Mouse (Mus musculus) ES-E14 (cell line): ENCODE measurements around the gene Trmt44.

ENCODE experiments used
- HCFC1 ChIP-seq: IDR thresholded peaks from 2 replicates; pipeline ENCODE4 v1.6.1; 2012; ENCODE audit warnings: low read length, inconsistent platforms, borderline replicate concordance; ENCODE audit not compliant: insufficient read depth
- MAFK ChIP-seq: IDR thresholded peaks from 2 replicates; pipeline ENCODE4 v1.6.1; 2014; ENCODE audit warnings: mild to moderate bottlenecking, low read depth, low read length, inconsistent platforms; ENCODE audit not compliant: insufficient read depth
- ZC3H11A ChIP-seq: IDR thresholded peaks from 2 replicates; pipeline ENCODE4 v1.6.1; 2012; ENCODE audit warnings: low read depth, mild to moderate bottlenecking, inconsistent platforms, low read length, borderline replicate concordance

GRCm38 (mm10) chr5:35609381-35609780, 34.5 kb upstream of the Trmt44 start:
- TF ChIP-seq ZC3H11A (no peak), HCFC1 (no peak), MAFK (no peak)
